Mouse (Mus musculus) T-helper 1 cell (primary cell): ENCODE measurements around the gene Rln3.
"Not testable (repeated sequence)": the region's sequence is repeated elsewhere in the genome, so short reads cannot be mapped to it uniquely, and the experiment has no call there.

ENCODE experiments used
- in situ Hi-C: fragments of 300-600 bp; cut with MboI, MseI; formaldehyde crosslinking; loops from one replicate; pipeline ENCODE4 v1.15.1; 2025; ENCODE audit warnings: high pct_unique_total_duplicates

The Rln3 gene

DNA sequence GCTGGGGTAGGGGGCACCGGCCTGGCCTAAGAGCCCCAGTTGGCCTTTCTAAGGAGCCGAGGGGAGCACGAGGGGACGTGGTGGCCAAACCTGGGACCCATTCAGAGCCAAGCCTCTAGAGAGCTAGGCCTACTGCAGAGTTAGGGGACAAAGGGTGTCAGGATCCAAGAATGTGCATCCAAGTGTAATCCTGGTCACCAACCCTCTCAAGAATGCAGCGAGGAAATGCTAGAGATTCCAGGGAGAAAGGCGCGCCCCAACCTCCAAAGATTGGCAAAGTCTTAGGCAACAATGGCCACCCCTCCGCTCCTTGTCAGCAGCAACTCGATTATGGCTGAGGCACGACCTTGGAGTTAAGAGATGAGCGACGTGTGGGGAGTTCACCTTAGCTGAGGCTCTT is 23.2 kb downstream of the Rln3 start:
- in situ Hi-C loops: no loop called here

DNA sequence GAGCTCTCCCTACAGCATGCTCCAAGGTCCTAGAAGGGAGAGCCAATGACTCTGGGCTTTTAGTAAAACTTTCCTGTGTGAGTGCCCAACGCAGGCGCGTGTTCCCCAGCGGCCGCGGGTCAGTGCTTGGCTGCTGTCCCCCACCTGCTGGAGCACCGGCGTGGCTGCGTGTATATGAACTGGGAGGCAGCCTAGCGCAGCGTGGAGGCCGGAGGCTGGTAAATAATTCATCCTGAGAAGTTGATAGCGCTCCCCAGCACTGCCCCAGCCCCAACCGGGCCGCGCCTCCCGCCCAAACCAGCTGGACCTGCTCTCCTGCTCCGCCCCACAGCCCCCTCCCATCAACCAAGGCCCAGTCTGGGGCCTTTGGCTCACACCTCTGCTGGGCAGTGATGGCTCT is 23.7 kb downstream of the Rln3 start, which contains the start of gene Palm3:
Palm3 (plus strand) TSS at position 376 of the 400 bp plus-strand sequence.
- in situ Hi-C loops: no loop called here

DNA sequence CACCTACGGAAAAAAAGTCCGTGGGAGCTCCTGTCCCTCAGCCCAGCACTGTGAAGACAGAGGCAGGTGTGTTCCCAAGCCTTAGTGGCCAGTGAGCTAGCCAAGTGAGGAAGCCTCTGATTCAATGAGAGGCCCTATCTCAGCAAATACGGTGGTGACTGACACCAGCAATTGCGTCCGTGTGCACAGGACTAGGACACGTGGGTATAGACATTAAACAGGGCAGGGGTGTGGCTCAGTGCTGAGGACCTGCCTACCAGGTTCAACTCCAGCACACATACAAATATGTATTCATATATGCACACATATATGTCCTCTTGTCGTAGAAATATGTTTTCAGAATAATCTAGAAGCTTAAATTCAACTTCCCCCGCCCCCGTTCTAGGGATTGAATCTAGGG is 25.1 kb downstream of the Rln3 start:
- in situ Hi-C loops: loop anchor here (10.0 kb wide), 1 partner anchor 345 kb away; no protein-coding TSS in a partner anchor

DNA sequence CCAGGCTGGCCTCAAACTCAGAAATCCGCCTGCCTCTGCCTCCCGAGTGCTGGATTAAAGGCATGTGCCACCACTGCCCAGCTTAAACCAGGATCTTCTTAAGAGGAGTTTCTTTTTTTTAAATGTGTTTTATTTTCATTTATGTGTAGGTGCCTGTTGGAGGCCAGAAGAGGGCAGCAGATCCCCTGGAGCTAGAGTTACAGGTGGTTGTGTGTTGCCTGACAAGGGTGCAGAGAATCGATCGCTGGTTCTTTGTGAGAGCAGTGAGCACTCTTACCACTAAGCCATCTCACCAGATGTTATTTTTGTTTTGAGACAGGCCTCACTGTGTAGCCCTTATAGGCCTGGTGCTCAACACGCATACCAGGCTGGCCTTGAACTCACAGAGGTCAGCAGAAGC is 29.0 kb downstream of the Rln3 start:
- in situ Hi-C loops: loop anchor here (10.0 kb wide), 1 partner anchor 349 kb away; no protein-coding TSS in a partner anchor

DNA sequence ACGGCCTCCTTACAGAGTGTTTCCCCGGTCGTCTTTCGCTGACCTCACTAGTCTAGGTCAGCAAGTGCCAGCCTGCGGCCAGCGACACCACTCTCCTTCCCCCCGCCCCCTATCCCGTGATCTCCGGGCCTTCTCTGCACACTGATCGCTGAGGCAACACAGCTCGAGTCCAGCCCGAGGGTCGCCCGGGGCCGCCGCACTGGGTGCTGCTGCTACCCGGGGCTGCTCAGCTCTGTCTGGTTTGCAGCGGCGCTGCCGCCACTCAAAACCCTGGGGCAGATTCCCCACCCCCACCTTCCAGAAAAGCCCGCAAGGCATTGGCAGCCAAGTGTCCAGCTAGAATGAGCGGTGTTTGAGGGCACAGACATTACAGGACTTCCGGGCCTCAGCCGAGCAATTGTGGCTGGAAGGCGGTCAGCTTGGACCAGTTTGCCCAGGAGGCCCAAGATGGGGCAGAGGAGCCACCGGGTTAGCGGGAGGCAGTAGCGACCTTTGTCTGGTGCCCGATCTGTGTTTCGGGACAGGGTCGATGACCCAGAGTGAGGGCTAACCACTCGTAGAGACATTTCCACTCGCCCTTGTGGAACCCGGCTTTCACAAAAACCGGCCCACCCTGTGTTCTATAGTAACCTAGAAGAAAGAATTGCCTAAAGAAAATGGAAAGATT is 32.2 kb downstream of the Rln3 start:
- in situ Hi-C loops: loop anchor here (10.0 kb wide), 1 partner anchor 352 kb away; no protein-coding TSS in a partner anchor

DNA sequence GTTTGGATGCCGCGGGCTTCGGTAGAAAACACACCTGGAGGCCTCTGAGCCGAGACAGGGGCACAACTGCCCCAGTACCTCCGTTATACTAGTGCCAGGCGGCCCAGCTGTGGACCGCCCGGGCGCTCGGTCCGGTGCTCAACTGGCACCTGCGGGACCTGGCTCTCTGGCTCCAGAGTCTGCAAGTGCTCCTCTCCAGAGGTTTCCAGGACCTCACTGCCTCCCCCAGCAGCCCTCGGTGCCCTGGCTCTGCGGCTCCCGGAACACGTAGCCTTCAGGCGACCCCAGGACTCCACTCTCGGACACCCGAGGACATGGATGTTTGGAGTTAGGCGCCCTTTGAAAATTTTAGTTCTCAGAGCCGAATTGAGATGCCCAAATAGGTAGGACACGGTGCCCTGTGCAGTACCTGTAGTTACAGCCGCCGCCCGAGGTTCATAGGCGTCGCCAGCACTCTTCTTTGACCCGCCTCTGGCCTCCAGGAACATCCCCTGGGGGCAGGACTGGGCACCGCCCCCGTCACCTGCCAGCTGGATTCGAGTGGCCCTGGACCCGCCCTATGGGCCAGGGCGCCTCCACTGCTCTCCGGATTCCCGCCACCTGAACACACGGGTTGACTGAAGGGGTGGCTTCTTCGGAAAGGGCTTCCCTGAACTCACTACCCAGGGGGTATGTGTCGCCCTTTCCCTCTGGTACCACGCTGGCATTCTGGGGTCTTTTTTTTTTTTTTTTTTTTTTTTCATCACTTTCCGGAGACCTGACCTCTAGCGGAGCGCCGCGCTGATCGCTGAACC is 32.9 kb downstream of the Rln3 start, which contains the start of gene 2210011C24Rik:
2210011C24Rik (minus strand) TSS at position 467 of the 794 bp plus-strand sequence.
- in situ Hi-C loops: loop anchor here (10.0 kb wide), 1 partner anchor 353 kb away; no protein-coding TSS in a partner anchor

DNA sequence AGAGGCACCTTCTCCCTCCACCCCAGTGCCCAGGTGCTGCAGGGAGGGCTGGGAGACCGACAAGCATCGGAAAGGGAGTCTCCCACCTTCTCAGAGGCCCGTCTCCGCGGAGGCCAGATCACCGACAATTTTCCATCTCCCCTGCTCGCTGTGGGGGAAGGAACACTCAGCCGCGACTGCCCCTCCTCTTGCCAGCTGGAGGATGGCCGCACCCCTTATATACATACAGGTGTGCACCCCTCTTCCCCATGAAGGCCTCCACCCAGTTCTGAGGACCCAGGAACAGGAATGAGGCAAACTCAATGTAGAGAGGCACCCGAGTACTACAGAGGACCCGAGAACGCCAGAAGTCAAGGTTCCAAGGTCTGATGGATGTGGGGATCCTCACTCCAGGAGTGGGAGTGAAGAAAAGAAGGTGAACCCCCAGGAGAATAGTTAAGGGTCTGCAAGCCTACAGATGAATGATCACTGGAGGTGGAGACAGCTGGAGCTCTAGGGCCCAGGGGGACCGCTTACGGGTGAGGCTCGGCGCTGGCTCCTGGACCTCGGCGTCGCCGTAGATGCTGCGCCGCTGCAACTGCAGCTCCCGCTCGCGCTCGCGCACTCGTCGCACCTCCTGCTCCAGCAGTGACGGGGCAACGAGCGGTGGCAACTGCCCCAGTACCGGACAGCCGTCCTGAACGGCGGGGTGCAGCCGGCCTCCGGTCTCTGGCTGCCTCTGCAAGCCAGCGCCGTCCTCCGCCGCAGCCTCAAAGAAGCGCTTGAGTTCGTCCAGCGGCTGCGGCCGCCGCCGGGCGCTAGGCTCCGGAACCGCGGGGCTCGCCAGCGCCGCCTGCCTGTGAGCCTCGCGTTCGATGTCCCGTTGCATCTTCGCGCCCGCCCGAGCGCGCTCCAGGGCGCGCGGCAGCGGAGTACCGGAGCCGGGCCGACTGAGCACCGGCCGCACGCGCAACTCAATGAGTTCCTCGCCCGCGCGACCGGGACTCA is 33.9 kb downstream of the Rln3 start:
- in situ Hi-C loops: loop anchor here (10.0 kb wide), 1 partner anchor 354 kb away; no protein-coding TSS in a partner anchor

DNA sequence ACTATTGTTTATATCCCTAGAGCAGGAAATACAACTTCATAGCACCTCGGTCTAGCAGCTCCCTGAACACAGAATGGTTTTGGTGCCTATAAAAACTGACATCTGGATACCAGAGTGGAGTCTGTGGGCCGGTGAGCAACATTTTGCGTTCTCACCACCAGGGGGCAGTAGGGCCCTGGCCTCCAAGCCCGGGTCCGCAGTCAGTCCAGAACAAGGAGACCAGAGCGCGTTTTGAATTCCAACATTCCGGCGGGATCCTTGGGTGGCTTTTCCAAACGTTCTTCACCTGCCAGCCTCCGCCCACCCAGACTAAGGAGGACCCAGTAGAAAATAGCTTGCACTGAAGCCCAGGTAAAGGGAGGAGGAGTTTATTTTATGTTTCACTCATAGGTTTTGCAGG is 34.9 kb downstream of the Rln3 start:
- in situ Hi-C loops: loop anchor here (10.0 kb wide), 1 partner anchor 355 kb away; no protein-coding TSS in a partner anchor

DNA sequence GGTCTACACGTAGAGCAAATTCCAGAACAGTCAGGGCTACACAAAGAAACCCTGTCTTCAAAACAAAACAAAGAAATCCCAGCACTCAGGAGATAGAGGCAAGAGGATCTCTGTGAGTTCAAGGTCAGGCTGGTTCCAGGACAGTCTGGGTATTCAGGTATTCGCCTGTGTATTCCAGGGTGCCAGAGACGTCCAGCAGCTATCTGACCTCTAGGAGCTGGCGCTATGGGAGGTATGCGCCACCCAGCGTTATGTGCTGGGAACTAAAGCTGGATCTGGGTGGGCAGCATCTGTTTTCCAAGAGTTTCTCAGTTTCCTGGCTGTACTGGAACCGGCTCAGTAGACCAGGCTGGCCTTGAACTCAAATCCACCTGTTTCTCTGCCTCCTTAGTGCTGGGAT is 36.4 kb downstream of the Rln3 start:
- in situ Hi-C loops: no loop called here

DNA sequence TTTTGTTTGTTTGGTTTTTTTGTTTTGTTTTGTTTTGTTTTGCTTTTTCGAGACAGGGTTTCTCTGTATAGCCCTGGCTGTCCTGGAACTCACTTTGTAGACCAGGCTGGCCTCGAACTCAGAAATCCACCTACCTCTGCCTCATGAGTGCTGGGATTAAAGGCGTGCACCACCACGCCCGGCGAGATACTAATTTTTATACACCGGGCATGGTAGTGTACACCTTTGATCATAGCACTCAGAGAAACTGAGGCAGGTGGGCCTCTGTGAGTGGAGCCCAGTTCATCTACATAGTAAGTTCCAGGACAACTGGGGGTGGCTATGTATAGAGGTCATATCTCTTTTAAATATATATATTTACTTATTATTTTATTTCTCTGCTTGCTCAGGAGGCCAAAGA is 39.3 kb downstream of the Rln3 start:
- in situ Hi-C loops: not testable (repeated sequence)

DNA sequence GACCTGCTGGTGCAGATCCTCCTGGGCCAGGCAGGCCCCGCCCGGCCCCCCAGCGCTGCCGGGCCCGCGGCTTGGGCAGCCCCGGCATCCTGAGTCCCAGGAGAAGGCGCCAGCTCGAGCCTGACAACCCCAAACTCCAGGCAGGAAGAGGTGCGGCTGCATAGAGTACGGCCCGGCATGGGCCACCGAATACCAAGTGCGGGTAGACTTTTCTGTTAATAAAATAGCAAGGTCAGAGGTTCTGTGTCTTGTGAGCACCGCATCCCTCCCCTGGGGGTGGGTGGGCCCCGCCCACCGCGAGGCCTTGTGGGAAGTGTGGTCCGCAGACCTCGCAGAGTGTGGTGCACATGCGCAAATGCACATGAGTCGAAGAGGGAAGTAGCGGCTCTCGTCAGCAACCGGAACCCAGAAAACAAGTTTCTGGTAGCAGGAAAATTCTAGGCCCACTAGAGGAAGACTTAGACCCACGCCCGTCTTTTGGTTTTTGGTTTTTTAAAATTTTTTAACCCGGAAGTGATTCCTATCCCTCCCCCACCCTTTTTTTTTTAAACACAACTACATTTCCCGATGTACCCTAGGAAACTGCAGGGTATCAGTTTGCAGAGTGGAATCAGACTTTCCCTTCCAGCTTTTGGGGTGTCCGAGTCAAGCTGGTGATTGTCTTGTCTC is 40.1 kb downstream of the Rln3 start:
- in situ Hi-C loops: no loop called here

DNA sequence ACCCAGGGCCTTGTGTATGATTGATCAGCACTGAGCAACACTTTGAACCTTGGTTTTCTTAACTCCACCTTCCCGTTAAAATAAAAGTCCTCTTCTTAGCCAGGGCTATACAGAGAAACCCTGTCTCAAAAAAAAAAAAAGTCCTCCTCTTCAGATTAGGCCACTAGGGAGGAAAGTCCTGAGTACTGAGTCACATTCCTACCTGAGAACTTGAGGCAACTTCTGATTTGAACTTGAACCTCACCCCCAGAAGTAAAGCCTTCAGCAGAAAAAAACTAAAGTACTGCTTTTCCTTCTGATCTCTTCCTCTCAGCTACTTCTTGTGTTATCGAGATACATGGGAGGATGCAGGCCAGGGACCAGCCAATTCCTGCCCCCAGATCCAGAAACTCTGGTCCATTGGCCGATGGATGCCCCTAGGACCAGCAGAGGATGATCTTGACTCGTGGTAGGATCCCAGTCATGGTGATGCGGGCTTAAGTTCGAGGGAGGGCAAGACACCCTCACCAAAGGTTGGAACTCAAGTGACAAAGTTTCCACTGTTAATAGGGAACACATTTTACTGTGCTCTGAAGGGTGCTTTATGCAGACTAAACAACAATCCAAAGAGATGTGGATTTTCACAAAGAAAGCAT is 41.1 kb downstream of the Rln3 start:
- in situ Hi-C loops: no loop called here

DNA sequence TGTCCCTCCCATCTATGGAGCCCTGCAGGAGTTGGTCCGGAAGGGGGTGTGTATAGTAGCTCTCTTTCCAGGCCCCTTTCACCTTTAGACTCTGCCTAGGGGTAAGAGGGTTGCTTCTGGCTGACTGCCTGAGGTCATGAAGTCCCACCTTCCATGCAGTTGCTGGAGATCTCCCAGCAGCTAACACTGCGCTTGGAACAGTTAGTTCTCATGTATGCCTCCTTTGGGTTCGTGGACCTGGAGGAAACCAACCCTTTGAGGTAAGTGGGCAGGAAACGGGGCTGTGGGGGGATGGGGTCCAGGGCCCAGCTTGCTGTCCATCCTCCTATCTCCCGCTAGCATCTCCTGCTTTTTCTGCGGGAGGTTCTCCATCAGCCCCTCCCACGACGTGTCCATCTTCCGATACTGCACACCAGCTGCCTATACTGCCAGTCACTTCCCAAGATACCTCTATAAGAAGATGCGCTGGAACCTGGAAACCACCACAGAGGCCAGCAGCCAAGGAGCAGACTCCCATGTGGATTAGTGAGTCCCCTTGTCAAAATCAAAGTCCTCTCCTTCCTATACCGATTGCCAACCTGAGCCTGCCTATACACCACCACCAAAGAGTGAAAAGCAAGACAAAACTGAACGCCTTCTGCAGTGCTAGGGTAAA is 41.7 kb downstream of the Rln3 start:
- in situ Hi-C loops: no loop called here

DNA sequence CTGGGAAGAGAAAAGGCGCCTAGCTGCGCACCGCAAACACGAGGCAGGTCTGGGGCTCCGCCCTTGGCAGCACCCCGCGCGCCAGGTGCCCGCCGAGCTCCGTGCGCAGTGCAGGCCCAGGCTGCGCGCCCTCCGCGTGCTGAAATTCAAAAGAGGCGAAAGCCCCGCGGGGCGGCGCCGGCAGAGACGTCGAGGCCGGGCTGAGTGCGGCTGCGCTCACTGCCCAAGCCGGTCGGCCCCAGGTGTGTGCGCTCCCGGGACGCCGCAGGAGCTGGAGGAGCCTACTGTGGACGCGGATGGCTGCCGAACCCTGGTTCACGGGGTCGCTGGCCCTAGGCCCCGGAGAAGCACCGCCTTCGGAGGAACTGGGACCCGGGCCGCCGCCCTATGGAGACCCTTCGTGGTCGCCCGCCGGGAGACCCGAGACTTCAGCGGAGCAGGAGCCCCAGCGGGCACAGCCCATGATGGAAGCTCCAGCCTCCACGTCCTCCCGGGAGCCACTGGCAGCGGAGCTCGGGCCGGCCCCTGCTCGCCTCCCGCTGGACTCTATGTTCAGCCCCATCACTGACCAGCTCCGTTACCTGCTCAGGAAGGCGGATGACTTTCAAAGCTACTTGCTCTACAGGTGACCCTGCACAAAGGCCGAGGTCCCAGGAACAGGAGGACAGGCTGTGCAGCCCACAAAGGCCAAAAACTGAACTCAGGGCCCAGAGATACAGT is 43.4 kb downstream of the Rln3 start, which contains the start of gene 1700067K01Rik:
1700067K01Rik (plus strand) TSS at position 222 of the 720 bp plus-strand sequence.
- in situ Hi-C loops: no loop called here

DNA sequence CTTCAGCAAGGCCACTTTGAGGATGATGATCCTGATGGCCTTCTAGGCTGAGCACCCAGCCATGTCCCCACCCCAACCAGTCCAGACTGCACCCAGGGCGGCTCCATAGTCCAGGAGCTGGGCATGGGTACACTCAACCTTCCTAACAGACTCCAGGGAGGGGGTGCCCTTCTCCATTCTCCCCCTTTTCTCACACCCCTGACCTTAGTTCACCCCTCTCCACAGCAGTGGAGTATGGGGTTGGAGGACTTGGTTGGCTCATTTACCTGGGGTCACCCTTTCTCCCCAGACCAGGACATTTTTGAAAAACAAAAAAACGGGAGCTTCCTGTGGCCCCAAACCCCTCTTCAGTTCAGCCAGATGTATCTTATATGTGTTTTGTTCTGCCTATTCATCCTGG is 45.0 kb downstream of the Rln3 start:
- in situ Hi-C loops: no loop called here

DNA sequence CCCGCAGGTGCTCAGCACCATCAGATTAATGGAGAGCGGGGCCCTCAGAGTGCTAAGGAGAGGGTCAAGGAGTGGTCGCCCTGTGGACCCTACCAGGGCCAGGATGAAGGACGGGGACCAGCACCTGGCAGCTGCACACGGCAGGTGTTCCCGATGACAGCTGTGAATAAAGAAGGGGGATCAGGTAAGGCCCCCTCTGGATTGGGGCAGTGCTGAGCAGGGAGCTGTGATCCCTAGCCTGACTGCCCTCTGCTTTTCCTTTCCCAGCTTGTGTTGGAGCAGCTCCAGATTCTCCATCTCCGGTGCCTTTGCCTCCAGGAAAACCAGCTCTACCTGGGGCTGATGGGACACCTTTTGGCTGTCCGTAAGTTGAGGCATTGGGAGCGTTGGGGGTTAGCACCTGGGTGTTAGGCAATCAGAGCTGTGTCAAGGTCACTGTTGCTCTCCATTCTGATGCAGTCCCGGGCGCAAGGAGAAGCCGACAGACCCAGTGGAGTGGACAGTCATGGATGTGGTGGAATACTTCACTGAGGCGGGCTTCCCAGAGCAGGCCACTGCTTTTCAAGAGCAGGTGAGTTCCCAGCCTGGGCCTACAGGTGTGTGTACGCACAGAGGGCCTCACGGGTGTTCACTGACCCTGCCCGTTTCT is 45.6 kb downstream of the Rln3 start:
- in situ Hi-C loops: no loop called here

DNA sequence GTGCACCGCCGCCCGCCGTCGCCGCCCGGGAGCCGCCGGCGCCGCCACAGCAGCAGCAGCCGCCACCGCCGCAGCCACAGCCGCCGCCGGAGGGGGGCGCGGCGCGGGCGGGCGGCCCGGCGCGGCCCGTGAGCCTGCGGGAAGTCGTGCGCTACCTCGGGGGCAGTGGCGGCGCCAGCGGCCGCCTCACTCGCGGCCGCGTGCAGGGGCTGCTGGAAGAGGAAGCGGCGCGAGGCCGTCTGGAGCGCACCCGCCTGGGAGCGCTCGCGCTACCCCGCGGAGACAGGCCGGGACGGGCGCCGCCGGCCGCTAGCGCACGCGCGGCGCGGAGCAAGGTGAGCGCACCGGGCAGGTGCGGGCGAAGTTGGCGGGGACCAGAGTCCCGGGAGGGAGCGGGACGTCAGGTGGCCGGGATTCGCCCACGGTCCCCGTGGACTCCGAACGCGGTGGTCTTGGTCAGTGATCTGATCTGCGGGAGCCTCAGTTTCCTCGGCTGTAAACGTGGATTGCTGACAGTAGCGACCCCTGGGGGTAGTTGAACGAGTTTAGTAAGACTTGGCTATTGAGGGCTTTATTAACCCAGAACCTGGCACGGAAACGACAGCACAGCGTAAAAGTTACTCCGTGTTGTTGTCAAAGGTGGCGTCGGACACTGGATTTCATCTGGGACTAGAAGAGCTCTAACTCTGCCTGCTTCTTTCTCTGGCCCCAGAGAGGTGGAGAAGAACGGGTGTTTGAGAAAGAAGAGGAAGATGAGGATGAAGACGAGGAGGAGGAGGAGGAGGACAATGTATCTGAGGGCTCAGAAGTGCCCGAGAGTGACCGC is 46.4 kb downstream of the Rln3 start:
- in situ Hi-C loops: no loop called here
